In genomic region chr13:31254744-31255143, GRCm38 (mm10) we compare ENCODE assay signal across 16 mouse cellular contexts.
"Had no signal": no experiment of that assay in that cellular context is flagged by ENCODE, and none has a peak within 500 bp of the region (broad histone marks: within the 10 kb centered on the region; RNA-seq: fewer than 3 reads in every experiment).

No protein-coding gene starts in this region.

- H3K4me1 ChIP-seq: neural tube, embryonic 13.5 days; neural tube, embryonic 15.5 days; stomach, embryonic 15.5 days had no signal

- DNase-seq: retina, postnatal 1 day; right cerebral cortex, adult 18-20 months; right cerebral cortex, postnatal 14 days; right cerebral cortex, postnatal 25 days; right cerebral cortex, postnatal 4 days; spleen, adult 18-20 months; thymus, adult 18-20 months; thymus, adult 2 months; thymus, postnatal 14 days; thymus, postnatal 25 days; thymus, postnatal 36 days; thymus, postnatal 4 days had no signal

- H3K27me3 ChIP-seq: neural tube, embryonic 13.5 days; neural tube, embryonic 15.5 days; stomach, embryonic 15.5 days had no signal

- H3K36me3 ChIP-seq: neural tube, embryonic 13.5 days; neural tube, embryonic 15.5 days; stomach, embryonic 15.5 days had no signal

- H3K9me3 ChIP-seq: neural tube, embryonic 13.5 days; neural tube, embryonic 15.5 days; stomach, embryonic 15.5 days had no signal

- H3K9ac ChIP-seq: neural tube, embryonic 13.5 days; neural tube, embryonic 15.5 days; stomach, embryonic 15.5 days had no signal

- H3K4me3 ChIP-seq: neural tube, embryonic 13.5 days; neural tube, embryonic 15.5 days; stomach, embryonic 15.5 days had no signal

- H3K4me2 ChIP-seq: neural tube, embryonic 13.5 days; neural tube, embryonic 15.5 days; stomach, embryonic 15.5 days had no signal

- H3K27ac ChIP-seq: neural tube, embryonic 13.5 days; neural tube, embryonic 15.5 days; stomach, embryonic 15.5 days; stomach, postnatal 0 days had no signal
